Mouse (Mus musculus): ENCODE data around the gene Car10. TPM values are rescaled to one million over a fixed set of nuclear protein-coding genes. Genes with fewer than 3 reads are reported as not detected.

Car10 gene
- polyA plus RNA-seq, 1 experiment from 2014 or later = 10.6 TPM

DNA sequence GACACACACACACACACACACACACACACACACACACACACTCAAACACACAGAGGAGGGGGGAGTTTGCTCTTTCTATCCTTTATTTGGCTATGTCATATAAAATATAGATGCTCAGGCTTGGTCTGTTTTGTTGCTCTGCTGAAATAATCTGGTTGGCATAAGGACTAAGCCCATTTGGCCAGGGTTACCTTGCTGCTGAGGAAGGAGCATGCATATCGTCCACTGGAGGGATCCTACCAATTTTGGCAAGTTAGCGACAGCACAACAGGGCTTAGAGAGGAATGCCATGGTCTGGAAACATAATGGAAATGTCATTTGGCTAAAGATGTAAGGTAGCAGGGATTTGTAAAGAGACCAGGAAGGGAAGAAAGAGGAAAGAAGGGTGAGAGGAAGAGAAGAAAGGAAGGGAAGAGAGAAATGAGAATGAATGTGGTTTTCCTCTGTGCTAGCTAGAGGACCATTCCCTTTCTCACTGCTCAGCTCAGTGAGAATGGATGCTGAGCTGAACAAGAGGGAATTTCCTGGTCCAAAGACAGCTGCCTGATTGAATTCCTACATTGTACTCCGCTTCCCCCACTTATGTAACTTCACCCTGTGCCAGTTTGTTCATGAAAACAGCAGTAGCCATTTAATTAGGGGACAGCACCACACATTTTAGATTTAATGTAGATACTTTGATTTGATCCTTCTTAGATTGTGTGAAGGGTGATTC is 5.4 kb downstream of the Car10 start:
- ATAC-seq (ENCODE audit: low FRiP score) = no peak
- no peak overlapping the region for H3K4me2 ChIP-seq (replicated peaks)

DNA sequence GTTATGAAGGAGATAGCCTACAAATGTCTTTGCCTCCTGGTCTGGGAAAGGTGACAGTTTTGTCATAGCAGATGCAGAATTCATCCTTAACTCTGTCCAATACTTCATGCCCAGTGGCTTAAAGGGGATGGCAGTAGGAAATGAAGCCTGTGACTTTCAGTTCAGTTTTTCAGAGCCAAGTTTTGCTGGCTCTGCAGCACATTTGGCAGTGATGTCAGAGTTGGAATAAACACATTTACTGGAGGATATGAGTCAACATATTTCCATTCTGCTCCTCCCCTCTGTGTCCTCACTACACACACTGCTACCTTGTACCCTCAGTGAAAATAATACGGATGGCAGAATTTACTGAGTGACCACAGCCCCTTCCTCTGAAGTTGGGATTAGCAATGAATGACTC is 11.6 kb downstream of the Car10 start:
- H3K27me3 ChIP-seq = no peaks in the 10 kb centered on the region
- no peak overlapping the region for H3K27ac ChIP-seq
- no peaks in the 10 kb centered on the region for H3K4me1 ChIP-seq
- no peaks in the 10 kb centered on the region for H3K36me3 ChIP-seq
- no peak overlapping the region for H3K4me3 ChIP-seq
- H3K4me2 ChIP-seq (replicated peaks) = no peak overlapping the region
- no peak overlapping the region for H3K9ac ChIP-seq
- ATAC-seq (ENCODE audit: low FRiP score) = no peak
- H3K9me3 ChIP-seq (replicated peaks) = no peaks in the 10 kb centered on the region
- 97% methylated on average over 1 of the region's 1 CpGs for WGBS

More for the DNA sequence above, 5.4 kb downstream of the Car10 start:
- H3K4me1 ChIP-seq = peaks cover 17% of the 10 kb centered on the region
- no peaks in the 10 kb centered on the region for H3K36me3 ChIP-seq
- no peak overlapping the region for H3K9ac ChIP-seq
- WGBS = 62% methylated on average over 3 of the region's 3 CpGs
- no peak overlapping the region for H3K27ac ChIP-seq
- no peaks in the 10 kb centered on the region for H3K9me3 ChIP-seq (replicated peaks)
- no peak overlapping the region for H3K4me3 ChIP-seq
- peaks cover 45% of the 10 kb centered on the region for H3K27me3 ChIP-seq

DNA sequence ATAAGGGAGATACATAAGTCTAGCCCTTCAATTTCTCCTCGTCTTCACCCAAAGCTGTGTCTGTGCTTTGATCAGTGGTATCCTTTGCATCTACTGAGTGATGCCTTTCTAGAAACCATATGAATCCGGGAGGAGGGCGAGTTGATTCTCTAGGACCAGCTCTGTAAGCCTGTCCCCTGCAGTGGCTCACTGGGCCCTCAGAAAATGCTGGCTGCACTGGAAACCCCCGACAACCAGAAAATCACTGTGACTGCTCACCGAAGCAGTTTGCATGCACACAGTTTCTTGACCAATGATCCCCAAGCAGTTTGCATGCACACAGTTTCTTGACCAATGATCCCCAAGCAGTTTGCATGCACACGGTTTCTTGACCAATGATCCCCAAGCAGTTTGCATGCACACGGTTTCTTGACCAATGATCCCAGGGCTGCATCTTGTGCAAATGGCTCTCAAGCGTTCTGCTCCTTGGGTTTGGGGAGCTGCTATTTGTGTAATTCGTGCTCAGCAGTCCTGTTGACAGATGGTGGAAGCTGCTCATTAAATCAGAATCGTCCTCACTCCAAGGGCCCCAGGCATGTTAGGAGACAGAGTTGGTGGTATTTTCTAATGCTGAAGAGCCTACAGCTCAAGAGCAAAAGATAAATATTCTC is 23.1 kb downstream of the Car10 start:
- 77% methylated on average over 10 of the region's 10 CpGs for WGBS
- H3K4me1 ChIP-seq = no peaks in the 10 kb centered on the region
- ATAC-seq (ENCODE audit: low FRiP score) = no peak
- no peaks in the 10 kb centered on the region for H3K9me3 ChIP-seq (replicated peaks)
- H3K36me3 ChIP-seq = no peaks in the 10 kb centered on the region
- no peak overlapping the region for H3K27ac ChIP-seq
- H3K4me3 ChIP-seq = no peak overlapping the region
- H3K9ac ChIP-seq = no peak overlapping the region
- H3K4me2 ChIP-seq (replicated peaks) = no peak overlapping the region
- no peaks in the 10 kb centered on the region for H3K27me3 ChIP-seq

- Histone ChIP-seq H3K27ac (no peak overlapping the region), H3K4me3 (no peak overlapping the region), H3K9me3 (replicated peaks) (no peaks in the 10 kb centered on the region), H3K4me2 (replicated peaks) (no peak overlapping the region), H3K4me1 (no peaks in the 10 kb centered on the region), H3K9ac (no peak overlapping the region), H3K27me3 (no peaks in the 10 kb centered on the region), H3K36me3 (no peaks in the 10 kb centered on the region)
- WGBS = 77% methylated on average over 4 of the region's 4 CpGs
- no peak for ATAC-seq (ENCODE audit: low FRiP score)
These were observed 25.9 kb downstream of the Car10 start for GRCm38 (mm10) chr11:93123691-93124090.

- H3K9me3 ChIP-seq (replicated peaks) = no peaks in the 10 kb centered on the region
- no peak overlapping the region for H3K4me2 ChIP-seq (replicated peaks)
- H3K4me3 ChIP-seq = no peak overlapping the region
- no peak overlapping the region for H3K9ac ChIP-seq
- no peak overlapping the region for H3K27ac ChIP-seq
- H3K4me1 ChIP-seq = no peaks in the 10 kb centered on the region
- no peaks in the 10 kb centered on the region for H3K27me3 ChIP-seq
- no peak for ATAC-seq (ENCODE audit: low FRiP score)
- WGBS = 94% methylated on average over 3 of the region's 3 CpGs
- no peaks in the 10 kb centered on the region for H3K36me3 ChIP-seq
These were observed 28.6 kb downstream of the Car10 start for GRCm38 (mm10) chr11:93126466-93126865.

- no peaks in the 10 kb centered on the region for H3K4me1 ChIP-seq
- no peak overlapping the region for H3K4me3 ChIP-seq
- H3K4me2 ChIP-seq (replicated peaks) = no peak overlapping the region
- no peak overlapping the region for H3K27ac ChIP-seq
- 75% methylated on average over 2 of the region's 2 CpGs for WGBS
- ATAC-seq (ENCODE audit: low FRiP score) = no peak
- no peak overlapping the region for H3K9ac ChIP-seq
- H3K9me3 ChIP-seq (replicated peaks) = no peaks in the 10 kb centered on the region
- no peaks in the 10 kb centered on the region for H3K27me3 ChIP-seq
- H3K36me3 ChIP-seq = no peaks in the 10 kb centered on the region
These were observed 30.7 kb downstream of the Car10 start for GRCm38 (mm10) chr11:93128481-93128880.

DNA sequence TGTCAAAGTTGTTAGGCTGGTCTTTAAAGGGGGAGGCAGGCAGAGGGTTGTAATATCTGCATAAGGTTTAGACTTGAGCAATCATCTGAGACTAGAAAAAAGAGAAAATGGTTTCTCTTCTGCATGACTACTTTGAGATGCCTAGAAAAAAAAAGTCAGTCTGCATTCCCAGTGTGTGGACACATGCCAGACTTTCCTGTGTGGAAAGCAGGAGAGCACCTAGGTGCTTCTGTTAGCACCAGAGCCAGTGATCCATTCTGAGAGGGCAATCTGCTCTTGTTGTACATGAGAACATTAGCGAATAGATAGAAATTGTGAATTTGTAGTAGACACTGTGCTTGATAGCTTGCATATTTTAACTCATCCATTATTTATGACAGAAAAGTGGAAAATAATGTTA is 40.0 kb downstream of the Car10 start:
- Histone ChIP-seq H3K4me2 (replicated peaks) (no peak overlapping the region), H3K36me3 (no peaks in the 10 kb centered on the region), H3K27me3 (no peaks in the 10 kb centered on the region), H3K9me3 (replicated peaks) (no peaks in the 10 kb centered on the region), H3K9ac (no peak overlapping the region), H3K27ac (no peak overlapping the region), H3K4me3 (no peak overlapping the region), H3K4me1 (no peaks in the 10 kb centered on the region)
- WGBS = 97% methylated on average over 1 of the region's 1 CpGs
- ATAC-seq (ENCODE audit: low FRiP score) = no peak

- 97% methylated on average over 1 of the region's 1 CpGs for WGBS
- ATAC-seq (ENCODE audit: low FRiP score) = no peak
These were observed 43.9 kb downstream of the Car10 start for GRCm38 (mm10) chr11:93141727-93142126.

GRCm38 (mm10) chr11:93144544-93144943 is 46.7 kb downstream of the Car10 start:
- Histone ChIP-seq H3K4me1 (no peaks in the 10 kb centered on the region), H3K9ac (no peak overlapping the region), H3K36me3 (no peaks in the 10 kb centered on the region), H3K4me3 (no peak overlapping the region), H3K27ac (no peak overlapping the region), H3K9me3 (replicated peaks) (no peaks in the 10 kb centered on the region), H3K4me2 (replicated peaks) (no peak overlapping the region), H3K27me3 (no peaks in the 10 kb centered on the region)
- 16% methylated on average over 2 of the region's 2 CpGs for WGBS
- ATAC-seq (ENCODE audit: low FRiP score) = no peak

More at GRCm38 (mm10) chr11:93141727-93142126, 43.9 kb downstream of the Car10 start:
- no peak overlapping the region for H3K4me3 ChIP-seq
- no peaks in the 10 kb centered on the region for H3K27me3 ChIP-seq
- no peak overlapping the region for H3K4me2 ChIP-seq (replicated peaks)
- no peak overlapping the region for H3K9ac ChIP-seq
- H3K36me3 ChIP-seq = no peaks in the 10 kb centered on the region
- H3K27ac ChIP-seq = no peak overlapping the region
- H3K4me1 ChIP-seq = no peaks in the 10 kb centered on the region
- H3K9me3 ChIP-seq (replicated peaks) = no peaks in the 10 kb centered on the region

DNA sequence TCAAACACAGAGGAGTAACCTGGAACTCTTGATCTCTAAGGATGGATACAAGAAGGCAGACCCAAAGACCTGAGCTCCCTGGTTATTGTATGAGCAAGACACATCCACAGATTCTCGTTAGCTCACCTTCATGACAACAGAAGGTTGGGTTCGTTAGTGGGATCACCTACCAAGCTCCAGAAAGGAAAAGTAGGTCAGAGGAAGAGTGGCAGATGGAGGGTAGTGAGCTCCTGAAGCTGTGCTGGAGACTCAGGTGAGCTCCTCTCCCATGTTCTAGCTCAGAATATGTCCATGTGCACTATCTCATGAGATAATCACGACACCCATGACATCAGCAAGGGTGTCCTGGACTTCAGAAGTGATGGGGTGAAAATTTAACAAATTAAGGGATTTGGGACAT is 57.1 kb downstream of the Car10 start:
- Histone ChIP-seq H3K27ac (no peak overlapping the region), H3K4me2 (replicated peaks) (no peak overlapping the region), H3K4me1 (no peaks in the 10 kb centered on the region), H3K36me3 (no peaks in the 10 kb centered on the region), H3K9me3 (replicated peaks) (no peaks in the 10 kb centered on the region), H3K4me3 (no peak overlapping the region), H3K9ac (no peak overlapping the region), H3K27me3 (no peaks in the 10 kb centered on the region)
- 70% methylated on average over 3 of the region's 3 CpGs for WGBS
- ATAC-seq (ENCODE audit: low FRiP score) = no peak

DNA sequence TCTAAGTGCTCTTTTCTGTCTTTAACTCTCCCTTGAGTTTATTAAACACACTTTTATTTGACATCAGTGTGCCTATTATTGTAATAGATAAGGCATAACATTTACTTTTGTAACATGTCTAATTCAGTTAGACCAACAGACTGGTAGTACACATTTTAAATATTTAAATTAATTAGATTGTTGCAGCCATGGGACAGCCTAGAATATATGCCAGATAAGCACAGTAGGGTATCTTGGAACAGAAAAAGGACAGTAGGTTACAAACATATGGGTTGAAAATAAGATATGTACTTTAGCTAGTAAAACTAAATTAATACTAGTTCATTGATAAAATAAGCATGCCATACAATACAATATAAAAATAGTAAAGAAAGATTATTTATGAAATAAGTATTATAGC is 74.6 kb downstream of the Car10 start:
- H3K9ac ChIP-seq = no peak overlapping the region
- H3K4me1 ChIP-seq = no peaks in the 10 kb centered on the region
- H3K27me3 ChIP-seq = no peaks in the 10 kb centered on the region
- no peak overlapping the region for H3K4me3 ChIP-seq
- no peaks in the 10 kb centered on the region for H3K9me3 ChIP-seq (replicated peaks)
- ATAC-seq (ENCODE audit: low FRiP score) = no peak
- no peak overlapping the region for H3K4me2 ChIP-seq (replicated peaks)
- H3K36me3 ChIP-seq = no peaks in the 10 kb centered on the region
- H3K27ac ChIP-seq = no peak overlapping the region

- H3K27me3 ChIP-seq = no peaks in the 10 kb centered on the region
- H3K9ac ChIP-seq = no peak overlapping the region
- H3K4me3 ChIP-seq = no peak overlapping the region
- H3K27ac ChIP-seq = no peak overlapping the region
- no peak overlapping the region for H3K4me2 ChIP-seq (replicated peaks)
- no peaks in the 10 kb centered on the region for H3K9me3 ChIP-seq (replicated peaks)
- H3K4me1 ChIP-seq = no peaks in the 10 kb centered on the region
- 86% methylated on average over 1 of the region's 1 CpGs for WGBS
- no peak for ATAC-seq (ENCODE audit: low FRiP score)
- no peaks in the 10 kb centered on the region for H3K36me3 ChIP-seq
These were observed 75.9 kb downstream of the Car10 start for GRCm38 (mm10) chr11:93173533-93174308.

Measured in hindbrain, embryonic 12.5 days (tissue).